Mouse (Mus musculus) liver, embryonic 14.5 days (tissue): ENCODE results near the gene Prrg3. TPM values are rescaled to one million over a fixed set of nuclear protein-coding genes. Genes with fewer than 3 reads are reported as not detected.
A peak's percentile ranks its signal among the peaks of the same experiment; 100 is the strongest.

Experiments
- ATAC-seq: fragments of 200-750 bp; cut with Nextera tagmentation; 2 replicates; pipeline ENCODE4 v1.8.0; 2017; ENCODE audit warnings: moderate number of reproducible peaks, mild to moderate bottlenecking, moderate library complexity; ENCODE audit not compliant: insufficient read depth
- DNase-seq, 3 experiments: peaks; one replicate each; pipeline ENCODE4 v3.0.0-alpha.2; 2012 to 2013; ENCODE audit warnings: low read depth in 3 of 3, low spot score in 3 of 3
- H3K27ac ChIP-seq: fragments of 300-500 bp; sonication (generic); 2 replicates; pipeline ENCODE4 v1.5.1; 2014; ENCODE audit warnings: moderate library complexity, mild to moderate bottlenecking, control low read depth, inconsistent platforms
- H3K27me3 ChIP-seq: fragments of 300-500 bp; sonication (generic); 2 replicates; pipeline ENCODE4 v1.6.1; 2014; ENCODE audit warnings: mild to moderate bottlenecking, low read length, moderate library complexity; ENCODE audit not compliant: control insufficient read depth, insufficient read depth
- H3K36me3 ChIP-seq: fragments of 300-500 bp; sonication (generic); replicated peaks from 2 replicates; pipeline ENCODE4 v1.6.1; 2014; ENCODE audit warnings: low read depth; ENCODE audit not compliant: control insufficient read depth, insufficient read depth
- H3K4me1 ChIP-seq, 2 experiments: fragments of 200-500 bp in 1 of 2; fragments of 300-500 bp in 1 of 2; sonication (generic) in 1 of 2; replicated peaks; 2 replicates each; pipeline ENCODE4 v1.6.1; 2012 to 2014; ENCODE audit warnings: antibody characterized with exemption in 1 of 2, inconsistent platforms in 1 of 2, low read length in 1 of 2; ENCODE audit not compliant: control insufficient read depth in 2 of 2, insufficient read depth in 2 of 2
- H3K4me2 ChIP-seq: fragments of 300-500 bp; sonication (generic); 2 replicates; pipeline ENCODE4 v1.6.1; 2014; ENCODE audit warnings: low read depth, mild to moderate bottlenecking, control low read depth, moderate library complexity
- H3K4me3 ChIP-seq, 2 experiments: fragments of 200-500 bp in 1 of 2; fragments of 300-500 bp in 1 of 2; sonication (generic) in 1 of 2; 2 replicates each; pipeline ENCODE4 v1.5.1; 2012 to 2014; ENCODE audit warnings: low read depth in 2 of 2, low read length in 2 of 2, mild to moderate bottlenecking in 2 of 2, control low read depth in 1 of 2, inconsistent platforms in 1 of 2, moderate library complexity in 1 of 2; ENCODE audit not compliant: insufficient read depth in 1 of 2
- H3K9ac ChIP-seq: fragments of 300-500 bp; sonication (generic); replicated peaks from 2 replicates; pipeline ENCODE4 v1.6.1; 2014; ENCODE audit warnings: mild to moderate bottlenecking, control low read depth, moderate library complexity
- H3K9me3 ChIP-seq: fragments of 300-500 bp; sonication (generic); 2 replicates; pipeline ENCODE4 v1.6.1; 2016; ENCODE audit warnings: low read length, mixed read lengths; ENCODE audit not compliant: control insufficient read depth
- CTCF ChIP-seq: IDR thresholded peaks from 2 replicates; pipeline ENCODE4 v1.5.1; 2016; ENCODE audit warnings: antibody characterized with exemption, low read depth, control low read depth
- EP300 ChIP-seq: IDR thresholded peaks from 2 replicates; pipeline ENCODE4 v1.6.1; 2016; ENCODE audit warnings: antibody characterized with exemption, low read depth
- WGBS: fragments of 180-500 bp; shearing (Covaris S2); extraction: QIAGEN DNeasy Blood & Tissue Kit; methylation state at CpG from one replicate; pipeline ENCODE4 v1.1.7; 2014; ENCODE audit not compliant: insufficient replicate concordance; 5-methylcytosine and 5-hydroxymethylcytosine counted together
- polyA plus RNA-seq, 2 experiments: library from polyadenylated mRNA; depleted of rRNA in 1 of 2; stranded (reverse) in 1 of 2; unstranded in 1 of 2; fragments of >200 nt; fragmentation: Nextera tagmentation in 1 of 2; extraction: Ambion mirVana in 1 of 2; gene quantifications; 2 replicates each; pipeline versions ENCODE4 v1.2.1 to v1.2.3; 2012 to 2014

Gene Prrg3
- polyA plus RNA-seq, 2 experiments = 0.51 to 1.0 TPM

GRCm38 (mm10) chrX:71981322-71981721 lies 18.9 kb downstream of the Prrg3 start:
- Histone ChIP-seq H3K4me1 (no peaks in the 10 kb centered on the region), H3K27me3 (no peaks in the 10 kb centered on the region), H3K4me2 (no peak overlapping the region), H3K36me3 (no peaks in the 10 kb centered on the region), H3K4me3 (no peak overlapping the region), H3K9me3 (no peaks in the 10 kb centered on the region), H3K27ac (no peak overlapping the region), H3K9ac (no peak overlapping the region)
- ATAC-seq = no peak
- 56% methylated on average over 2 of the region's 2 CpGs for WGBS
- no peak for DNase-seq
- no peak for TF ChIP-seq EP300

GRCm38 (mm10) chrX:71983205-71983604 lies 20.8 kb downstream of the Prrg3 start:
- no peak for DNase-seq
- Histone ChIP-seq H3K4me1 (no peaks in the 10 kb centered on the region), H3K4me3 (no peak overlapping the region), H3K27me3 (no peaks in the 10 kb centered on the region), H3K9ac (no peak overlapping the region), H3K36me3 (no peaks in the 10 kb centered on the region), H3K27ac (no peak overlapping the region), H3K4me2 (no peak overlapping the region), H3K9me3 (no peaks in the 10 kb centered on the region)
- TF ChIP-seq CTCF (no peak), EP300 (no peak)
- 54% methylated on average over 2 of the region's 2 CpGs for WGBS
- no peak for ATAC-seq

GRCm38 (mm10) chrX:71983775-71984174 lies 21.4 kb downstream of the Prrg3 start:
- Histone ChIP-seq H3K4me1 (no peaks in the 10 kb centered on the region), H3K27me3 (no peaks in the 10 kb centered on the region), H3K9me3 (no peaks in the 10 kb centered on the region), H3K4me2 (no peak overlapping the region), H3K27ac (no peak overlapping the region), H3K36me3 (no peaks in the 10 kb centered on the region), H3K4me3 (no peak overlapping the region), H3K9ac (no peak overlapping the region)
- DNase-seq (no peak), ATAC-seq (no peak)
- WGBS = 58% methylated on average over 1 of the region's 1 CpGs
- no peak for TF ChIP-seq EP300
- peak; percentile 7; the same call in 1 of the 2 replicates for TF ChIP-seq CTCF

- ATAC-seq (no peak), DNase-seq (no peak)
- Histone ChIP-seq H3K9ac (no peak within 1 kb of the TSS), H3K4me2 (no peak within 1 kb of the TSS), H3K27ac (no peak within 1 kb of the TSS), H3K27me3 (no peaks in the 10 kb centered on the region), H3K4me1 (no peaks in the 10 kb centered on the region), H3K9me3 (no peaks in the 10 kb centered on the region), H3K36me3 (no peaks in the 10 kb centered on the region), H3K4me3 (no peak within 1 kb of the TSS)
- TF ChIP-seq CTCF = no peak
- TF ChIP-seq EP300 = no peak
- WGBS = 62% methylated on average over 3 of the region's 3 CpGs
Measured at GRCm38 (mm10) chrX:71991549-71991948, 29.1 kb downstream of the Prrg3 start, which contains the start of gene Cnga2. TSS of gene Cnga2 (plus strand) at chrX:71991849.

- no peaks in the 10 kb centered on the region for H3K4me1 ChIP-seq
- H3K27ac ChIP-seq = no peak overlapping the region
- no peak for ATAC-seq
- H3K9ac ChIP-seq = no peak overlapping the region
- no peaks in the 10 kb centered on the region for H3K9me3 ChIP-seq
- 29% methylated on average over 1 of the region's 1 CpGs for WGBS
- H3K36me3 ChIP-seq = no peaks in the 10 kb centered on the region
- no peaks in the 10 kb centered on the region for H3K27me3 ChIP-seq
- no peak overlapping the region for H3K4me3 ChIP-seq
- no peak for TF ChIP-seq EP300
- TF ChIP-seq CTCF = no peak
- no peak overlapping the region for H3K4me2 ChIP-seq
- no peak for DNase-seq
Measured at GRCm38 (mm10) chrX:71995972-71996371, 33.5 kb downstream of the Prrg3 start.

- no peaks in the 10 kb centered on the region for H3K27me3 ChIP-seq
- TF ChIP-seq CTCF = no peak
- no peak for TF ChIP-seq EP300
- H3K9ac ChIP-seq = no peak overlapping the region
- H3K9me3 ChIP-seq = no peaks in the 10 kb centered on the region
- ATAC-seq = no peak
- no peaks in the 10 kb centered on the region for H3K36me3 ChIP-seq
- no peak overlapping the region for H3K4me3 ChIP-seq
- no peak for DNase-seq
- no peak overlapping the region for H3K27ac ChIP-seq
- H3K4me2 ChIP-seq = no peak overlapping the region
- H3K4me1 ChIP-seq = no peaks in the 10 kb centered on the region
Measured at GRCm38 (mm10) chrX:72009930-72010329, 47.5 kb downstream of the Prrg3 start.
